Mouse (Mus musculus): ENCODE results near the gene Bsnd. TPM values are rescaled to one million over a fixed set of nuclear protein-coding genes. Genes with fewer than 3 reads are reported as not detected.

The Bsnd gene
- total and polyA plus RNA-seq, 3 experiments, result 0.59 to 3.0 (median 1.8) TPM

DNA sequence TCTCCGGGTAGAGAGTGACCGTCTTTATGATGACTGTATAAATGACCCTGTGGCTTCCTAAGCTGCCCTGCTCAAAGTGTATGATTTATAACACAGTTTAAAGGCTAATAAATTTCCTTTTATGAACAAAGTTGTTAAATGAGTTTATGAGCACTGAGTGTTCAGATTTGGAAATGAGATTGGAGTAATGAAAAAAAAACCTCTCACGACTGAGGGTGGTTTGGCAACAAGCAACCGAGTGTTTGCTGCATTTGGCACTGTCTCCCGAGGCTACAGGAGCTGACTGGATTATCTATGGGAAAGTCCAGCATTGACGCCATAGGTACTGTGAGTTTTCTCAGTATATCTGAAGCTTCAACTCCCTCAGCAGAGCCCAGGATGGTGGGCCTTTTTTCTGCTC, 22.5 kb upstream of the Bsnd start:
- Histone ChIP-seq H3K9ac (ENCODE audit: insufficient read depth, low read depth) (no peak overlapping the region), H3K36me3 (replicated peaks in 1 of 2; ENCODE audit: control insufficient read depth in 1 of 2, insufficient read depth in 1 of 2, low read length in 1 of 2) (no peaks in the 10 kb centered on the region), H3K4me3 (replicated peaks in 1 of 3; ENCODE audit: low read depth in 2 of 3, low read length in 2 of 3, poor library complexity in 1 of 3) (no peak overlapping the region), H3K79me2 (replicated peaks; ENCODE audit: control insufficient read depth, extremely low read depth, insufficient read depth, poor library complexity, severe bottlenecking) (no peaks in the 10 kb centered on the region), H3K4me1 (ENCODE audit: control insufficient read depth in 1 of 2, insufficient read depth in 2 of 2) (no peaks in the 10 kb centered on the region), H3K27ac (ENCODE audit: insufficient read depth, low read depth) (no peak overlapping the region), H3K27me3 (replicated peaks) (peaks cover 63% of the 10 kb centered on the region), H3K9me3 (replicated peaks; ENCODE audit: low read length) (no peaks in the 10 kb centered on the region), H3K4me2 (ENCODE audit: insufficient read depth, low read depth, poor library complexity, severe bottlenecking) (no peak overlapping the region)
- DNase-seq (ENCODE audit: extremely low read depth), result no peak
- TF ChIP-seq UBTF (IDR thresholded peaks at IDR 0.05; ENCODE audit: low read depth, low read length) (no peak), MAFK (IDR thresholded peaks at IDR 0.05; ENCODE audit: insufficient replicate concordance, low read length) (no peak), ETS1 (conservative IDR thresholded peaks at IDR 0.05; ENCODE audit: low read depth, low read length) (no peak), MYC (IDR thresholded peaks at IDR 0.05; ENCODE audit: low read depth, low read length) (no peak), NELFE (IDR thresholded peaks at IDR 0.05; ENCODE audit: low read depth, low read length) (no peak), RCOR1 (conservative IDR thresholded peaks at IDR 0.05; ENCODE audit: low read depth, low read length) (no peak), TCF12 (IDR thresholded peaks at IDR 0.05; ENCODE audit: low read depth, low read length) (no peak), ELF1 (IDR thresholded peaks at IDR 0.05; ENCODE audit: low read depth, low read length) (no peak), CTCF (conservative IDR thresholded peaks at IDR 0.05 in 1 of 2, IDR thresholded peaks at IDR 0.05 in 1 of 2; ENCODE audit: low read depth in 2 of 2, low read length in 2 of 2) (no peak), MXI1 (IDR thresholded peaks at IDR 0.05; ENCODE audit: low read depth, low read length) (no peak), JUN (IDR thresholded peaks at IDR 0.05; ENCODE audit: insufficient read depth, low read depth, low read length) (no peak), E2F4 (IDR thresholded peaks at IDR 0.05; ENCODE audit: insufficient replicate concordance, low read depth, low read length) (no peak), POLR2A (IDR thresholded peaks at IDR 0.05; ENCODE audit: low read depth, low read length) (no peak), KAT2A (IDR thresholded peaks at IDR 0.05; ENCODE audit: insufficient replicate concordance, low read length) (no peak), CHD1 (IDR thresholded peaks at IDR 0.05; ENCODE audit: low read depth, low read length) (no peak), NRF1 (IDR thresholded peaks at IDR 0.05; ENCODE audit: low read depth, low read length) (no peak), MAZ (IDR thresholded peaks at IDR 0.05; ENCODE audit: low read depth, low read length) (no peak)
- dilution Hi-C loops (cut with MboI; ENCODE audit: extremely low pct_ligation_motif_present, extremely low pct_unique_long_range_greater_than_20kb, low sequenced_read_pairs) (no loop called here), in situ Hi-C loops (cut with MboI; ENCODE audit: low pct_ligation_motif_present, low pct_unique_long_range_greater_than_20kb, low sequenced_read_pairs) (no loop called here)

GRCm38 (mm10) chr4:106509888-106510287, 17.8 kb upstream of the Bsnd start:
- no peak for TF ChIP-seq UBTF (IDR thresholded peaks at IDR 0.05; ENCODE audit: low read depth, low read length)
- no peak for TF ChIP-seq USF2 (conservative IDR thresholded peaks at IDR 0.05; ENCODE audit: low read depth, low read length)
- TF ChIP-seq NRF1 (IDR thresholded peaks at IDR 0.05; ENCODE audit: low read depth, low read length), result no peak
- no peak overlapping the region for H3K27ac ChIP-seq (ENCODE audit: insufficient read depth, low read depth)
- dilution Hi-C loops (cut with MboI; ENCODE audit: extremely low pct_ligation_motif_present, extremely low pct_unique_long_range_greater_than_20kb, low sequenced_read_pairs), result no loop called here
- 0 out of 4 replicates have a peak, but pooled peaks cover 0 to 3% of the 10 kb centered on the region in 2 experiments for H3K4me1 ChIP-seq (ENCODE audit: control insufficient read depth in 1 of 2, insufficient read depth in 2 of 2)
- in situ Hi-C loops (cut with MboI; ENCODE audit: low pct_ligation_motif_present, low pct_unique_long_range_greater_than_20kb, low sequenced_read_pairs), result no loop called here
- DNase-seq (ENCODE audit: extremely low read depth), result no peak
- no peaks in the 10 kb centered on the region for H3K36me3 ChIP-seq (replicated peaks in 1 of 2; ENCODE audit: control insufficient read depth in 1 of 2, insufficient read depth in 1 of 2, low read length in 1 of 2)
- no peaks in the 10 kb centered on the region for H3K9me3 ChIP-seq (replicated peaks; ENCODE audit: low read length)
- no peak overlapping the region for H3K4me3 ChIP-seq (replicated peaks in 1 of 3; ENCODE audit: low read depth in 2 of 3, low read length in 2 of 3, poor library complexity in 1 of 3)
- no peak overlapping the region for H3K9ac ChIP-seq (ENCODE audit: insufficient read depth, low read depth)
- H3K4me2 ChIP-seq (ENCODE audit: insufficient read depth, low read depth, poor library complexity, severe bottlenecking), result no peak overlapping the region
- H3K79me2 ChIP-seq (replicated peaks; ENCODE audit: control insufficient read depth, extremely low read depth, insufficient read depth, poor library complexity, severe bottlenecking), result no peaks in the 10 kb centered on the region
- peaks cover 58% of the 10 kb centered on the region for H3K27me3 ChIP-seq (replicated peaks)

Measured in CH12.LX (cell line).